Mouse (Mus musculus) neutrophil, adult 83 days (primary cell): ENCODE data around the gene Olfr1174-ps. TPM values are rescaled to one million over a fixed set of nuclear protein-coding genes. Genes with fewer than 3 reads are reported as not detected.

ENCODE experiments used
- total RNA-seq, 2 experiments: library from RNA; stranded (reverse); gene quantifications; one replicate each; pipeline ENCODE4 v1.2.4; 2023

Olfr1174-ps gene
- total RNA-seq: not detected

GRCm38 (mm10) chr2:88315035-88315434, at the start of gene Olfr1174-ps:
Gene Olfr1174-ps, minus strand, starts transcription at chr2:88315135.

DNA sequence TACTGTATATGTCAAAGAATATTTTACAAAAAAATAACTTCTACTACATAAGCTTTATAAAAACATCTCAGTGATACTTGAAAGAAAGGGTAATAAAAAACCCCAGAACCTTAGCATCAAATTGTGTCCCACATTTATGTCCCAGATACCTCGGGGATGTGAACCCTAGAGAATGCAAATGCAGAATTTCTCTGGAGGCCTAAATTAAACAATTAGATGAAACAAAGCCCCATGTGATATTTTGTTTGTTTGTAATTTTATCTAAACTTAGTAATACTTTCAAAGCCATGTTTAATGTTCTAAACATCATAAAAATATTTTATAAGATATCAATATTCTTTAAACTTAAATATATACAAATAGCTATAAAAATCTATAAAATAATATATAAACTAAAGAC, 31.5 kb upstream of the Olfr1174-ps start, which contains the start of gene Olfr1177-ps:
TSS of gene Olfr1177-ps (minus strand) at position 101 of the 400 bp plus-strand sequence.

DNA sequence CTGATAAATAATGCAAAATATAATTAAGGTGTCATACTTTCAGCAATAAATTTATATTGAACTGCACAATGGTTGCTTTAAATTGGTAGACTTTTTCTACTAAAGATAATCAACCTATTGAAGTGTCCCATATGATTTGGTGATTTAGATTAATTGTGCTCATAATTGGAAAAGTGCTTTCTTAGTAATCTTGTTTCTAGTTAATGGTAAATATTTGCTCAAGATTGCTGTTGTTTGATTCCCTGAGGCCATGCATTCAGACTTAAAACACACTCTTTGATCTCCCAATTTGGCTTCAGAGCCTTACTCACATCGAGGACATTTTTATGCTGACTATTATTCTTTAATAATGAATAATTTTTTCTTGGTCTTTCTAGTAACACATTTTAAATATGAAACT, 21.5 kb upstream of the Olfr1174-ps start, which contains the start of gene Olfr1176:
TSS of gene Olfr1176 (plus strand) at position 301 of the 400 bp plus-strand sequence.

DNA sequence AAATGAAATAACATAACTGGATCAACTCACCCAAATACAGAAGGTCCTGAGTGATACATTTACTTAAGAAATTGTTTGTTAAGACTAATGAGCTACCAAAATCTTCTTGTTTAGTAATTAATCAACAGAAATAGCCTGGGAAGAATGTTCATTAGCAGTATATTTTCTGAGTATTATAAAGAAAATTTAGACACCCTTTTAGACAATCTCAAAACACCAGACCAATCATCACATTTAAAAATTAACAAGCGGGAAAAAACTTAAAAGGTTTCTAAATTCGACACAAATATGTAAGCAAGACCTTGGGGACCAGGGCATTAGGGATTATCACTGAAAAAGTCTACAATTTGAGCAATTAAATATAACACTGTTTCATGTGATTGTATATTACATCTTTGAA, 12.2 kb upstream of the Olfr1174-ps start, which contains the start of gene Olfr1175-ps:
TSS of gene Olfr1175-ps (minus strand) at position 101 of the 400 bp plus-strand sequence.

DNA sequence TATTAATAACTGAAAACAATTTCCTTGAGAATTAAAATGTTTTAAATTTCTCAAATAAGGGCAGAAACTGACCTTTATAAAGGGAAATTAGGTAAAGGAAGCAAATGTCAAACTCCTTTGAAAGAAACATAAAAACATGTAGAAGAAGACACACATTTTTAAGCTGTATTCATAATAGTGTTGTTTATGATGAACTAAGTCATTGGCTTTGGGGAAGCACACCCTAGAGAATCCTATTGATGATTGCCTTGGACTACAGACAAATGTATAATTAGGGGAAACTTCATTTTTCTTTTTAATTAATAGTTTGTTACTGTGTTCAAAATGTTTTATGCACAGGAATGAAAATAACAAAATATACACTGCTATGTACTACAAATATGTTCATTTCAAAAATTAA, 35.2 kb downstream of the Olfr1174-ps start, which contains the start of gene Olfr1173:
TSS of gene Olfr1173 (minus strand) at position 101 of the 400 bp plus-strand sequence.

Other genes starting within 250 kb of the Olfr1174-ps start
- gene Olfr1163, start 243.3 kb downstream of the Olfr1174-ps start, total RNA-seq: not detected
- gene Olfr1164, start 221.2 kb downstream of the Olfr1174-ps start, total RNA-seq: not detected
- not detected for gene Olfr1166, start 186.9 kb downstream of the Olfr1174-ps start, total RNA-seq
- gene Olfr1167, start 159.9 kb downstream of the Olfr1174-ps start, total RNA-seq: not detected
- gene Olfr1168, start 133.3 kb downstream of the Olfr1174-ps start, total RNA-seq: not detected
- gene Olfr1170, start 86.8 kb downstream of the Olfr1174-ps start, total RNA-seq: not detected
- not detected for gene Olfr1173, start 35.3 kb downstream of the Olfr1174-ps start, total RNA-seq
- not detected for gene Olfr1175-ps, start 12.1 kb upstream of the Olfr1174-ps start, total RNA-seq
- not detected for gene Olfr1176, start 21.6 kb upstream of the Olfr1174-ps start, total RNA-seq
- not detected for gene Olfr1177-ps, start 31.4 kb upstream of the Olfr1174-ps start, total RNA-seq
- gene Olfr1178, start 71.9 kb upstream of the Olfr1174-ps start, total RNA-seq: not detected
- gene Olfr1179, start 91.3 kb upstream of the Olfr1174-ps start, total RNA-seq: not detected
- not detected for gene Olfr1180, start 104.0 kb upstream of the Olfr1174-ps start, total RNA-seq
- gene Olfr1181, start 111.0 kb upstream of the Olfr1174-ps start, total RNA-seq: not detected
- not detected for gene Gm13757, start 134.0 kb upstream of the Olfr1174-ps start, total RNA-seq
- not detected for gene Olfr1183, start 139.7 kb upstream of the Olfr1174-ps start, total RNA-seq
- not detected for gene Olfr1184, start 168.5 kb upstream of the Olfr1174-ps start, total RNA-seq
- gene Olfr1185-ps1, start 178.2 kb upstream of the Olfr1174-ps start, total RNA-seq: not detected
- not detected for gene Olfr1186, start 203.4 kb upstream of the Olfr1174-ps start, total RNA-seq
- not detected for gene Olfr1188, start 241.8 kb upstream of the Olfr1174-ps start, total RNA-seq